Mouse (Mus musculus): ENCODE results near the gene Dnah6. TPM values are rescaled to one million over a fixed set of nuclear protein-coding genes. Genes with fewer than 3 reads are reported as not detected.
A peak's percentile ranks its signal among the peaks of the same experiment; 100 is the strongest.

Dnah6 gene
- polyA plus RNA-seq, 1 experiment from 2014 or later: 0.26 TPM

DNA sequence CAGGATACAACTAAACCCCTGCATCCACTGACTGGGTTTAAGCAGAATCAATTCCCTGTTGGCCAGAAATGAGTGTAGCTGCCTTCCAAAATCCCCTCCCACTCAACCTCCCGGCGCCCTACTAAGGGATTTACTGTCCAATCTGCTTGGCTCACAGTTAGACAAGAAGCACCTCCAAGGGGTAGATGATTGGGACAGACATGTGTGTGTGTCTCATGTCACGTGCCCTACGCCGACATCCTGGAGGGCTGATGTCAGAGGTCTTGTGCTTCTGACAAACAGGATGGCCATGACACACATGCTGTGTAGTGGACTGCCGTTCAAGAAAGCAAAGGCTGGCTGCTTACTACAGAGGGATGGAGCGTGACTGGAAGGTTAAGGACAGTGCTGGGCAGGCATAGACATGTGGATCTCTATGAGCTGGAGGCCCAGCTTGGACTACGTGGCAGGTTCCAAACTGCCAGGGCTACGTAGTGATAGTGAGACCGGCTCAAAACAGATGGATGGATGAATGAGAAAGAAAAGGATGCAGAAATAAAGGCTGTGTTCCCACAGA lies 202.6 kb downstream of the Dnah6 start:
- Histone ChIP-seq H3K27ac (no peak overlapping the region), H3K36me3 (no peaks in the 10 kb centered on the region), H3K9ac (no peak overlapping the region), H3K4me2 (no peak overlapping the region), H3K4me1 (peaks cover 3% of the 10 kb centered on the region; the same call in 1 of the 2 replicates), H3K27me3 (no peaks in the 10 kb centered on the region), H3K9me3 (no peaks in the 10 kb centered on the region), H3K4me3 (no peak overlapping the region)
- WGBS: 75% methylated on average over 10 of the region's 10 CpGs
- no peak for ATAC-seq (ENCODE audit: borderline replicate concordance, extremely low read depth, low FRiP score, low TSS enrichment)

GRCm38 (mm10) chr6:73014317-73015160 lies 206.9 kb downstream of the Dnah6 start:
- Histone ChIP-seq H3K4me1 (peaks cover 15% of the 10 kb centered on the region), H3K4me2 (no peak overlapping the region), H3K9me3 (no peaks in the 10 kb centered on the region), H3K27me3 (no peaks in the 10 kb centered on the region), H3K27ac (peak overlapping the region; percentile 49), H3K9ac (no peak overlapping the region), H3K4me3 (no peak overlapping the region), H3K36me3 (no peaks in the 10 kb centered on the region)
- WGBS: 39% methylated on average over 13 of the region's 13 CpGs
- peak; percentile 93 for ATAC-seq (ENCODE audit: borderline replicate concordance, extremely low read depth, low FRiP score, low TSS enrichment)

GRCm38 (mm10) chr6:73012931-73013330 lies 208.5 kb downstream of the Dnah6 start:
- no peaks in the 10 kb centered on the region for H3K9me3 ChIP-seq
- no peaks in the 10 kb centered on the region for H3K27me3 ChIP-seq
- H3K27ac ChIP-seq: peak overlapping the region; percentile 49
- WGBS: 59% methylated on average over 8 of the region's 8 CpGs
- H3K36me3 ChIP-seq: no peaks in the 10 kb centered on the region
- peaks cover 15% of the 10 kb centered on the region for H3K4me1 ChIP-seq
- H3K4me3 ChIP-seq: no peak overlapping the region
- no peak overlapping the region for H3K4me2 ChIP-seq
- no peak overlapping the region for H3K9ac ChIP-seq
- ATAC-seq (ENCODE audit: borderline replicate concordance, extremely low read depth, low FRiP score, low TSS enrichment): no peak

DNA sequence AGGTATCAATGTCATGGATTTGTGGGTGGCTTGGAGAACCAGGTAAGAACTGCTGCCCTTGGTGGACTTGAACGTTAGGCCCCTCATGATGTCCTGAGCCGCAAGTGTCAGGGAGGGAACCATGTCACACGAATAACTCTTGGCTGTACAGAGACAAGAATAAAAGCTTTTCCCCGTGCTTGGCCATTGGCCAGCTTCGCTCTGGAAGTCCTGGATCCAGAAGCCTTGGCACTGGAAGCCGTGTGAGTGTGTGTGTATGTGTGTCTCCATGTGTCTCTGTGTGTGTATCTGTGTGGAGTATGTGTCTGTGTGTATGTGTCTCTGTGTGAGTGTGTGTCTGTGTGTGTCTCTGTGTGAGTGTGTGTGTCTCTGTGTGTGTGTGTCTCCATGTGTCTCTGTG lies 209.6 kb downstream of the Dnah6 start:
- Histone ChIP-seq H3K36me3 (no peaks in the 10 kb centered on the region), H3K27me3 (no peaks in the 10 kb centered on the region), H3K4me3 (no peak overlapping the region), H3K4me1 (peaks cover 15% of the 10 kb centered on the region), H3K9ac (no peak overlapping the region), H3K27ac (peak overlapping the region; percentile 49), H3K9me3 (no peaks in the 10 kb centered on the region), H3K4me2 (no peak overlapping the region)
- peak; percentile 13; the same call in 1 of the 2 replicates for ATAC-seq (ENCODE audit: borderline replicate concordance, extremely low read depth, low FRiP score, low TSS enrichment)
- WGBS: 30% methylated on average over 6 of the region's 6 CpGs

DNA sequence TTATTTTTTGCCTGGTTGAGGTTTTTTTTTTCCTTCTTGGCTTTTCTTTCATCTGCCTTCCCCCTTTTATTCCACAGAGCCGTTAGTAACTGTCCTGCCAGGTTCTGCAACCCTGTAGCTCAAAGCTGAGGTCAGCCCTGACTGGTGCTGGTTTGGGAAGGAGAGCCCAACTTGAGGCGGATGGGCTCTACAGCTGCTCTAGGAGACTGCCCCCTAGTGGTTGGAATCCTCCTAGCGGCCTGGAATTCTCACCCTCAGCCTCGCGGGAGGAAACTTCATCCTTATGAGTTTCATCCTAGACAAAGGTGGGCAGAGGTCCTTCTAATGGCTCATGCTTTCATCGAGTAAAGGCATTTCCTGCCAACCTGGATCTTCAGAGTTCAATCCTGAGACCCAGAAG lies 211.4 kb downstream of the Dnah6 start:
- H3K27ac ChIP-seq: no peak overlapping the region
- 42% methylated on average over 6 of the region's 6 CpGs for WGBS
- no peak overlapping the region for H3K9ac ChIP-seq
- no peak for ATAC-seq (ENCODE audit: borderline replicate concordance, extremely low read depth, low FRiP score, low TSS enrichment)
- no peaks in the 10 kb centered on the region for H3K36me3 ChIP-seq
- H3K27me3 ChIP-seq: no peaks in the 10 kb centered on the region
- H3K4me1 ChIP-seq: peaks cover 12% of the 10 kb centered on the region
- H3K4me2 ChIP-seq: no peak overlapping the region
- no peak overlapping the region for H3K4me3 ChIP-seq
- no peaks in the 10 kb centered on the region for H3K9me3 ChIP-seq

DNA sequence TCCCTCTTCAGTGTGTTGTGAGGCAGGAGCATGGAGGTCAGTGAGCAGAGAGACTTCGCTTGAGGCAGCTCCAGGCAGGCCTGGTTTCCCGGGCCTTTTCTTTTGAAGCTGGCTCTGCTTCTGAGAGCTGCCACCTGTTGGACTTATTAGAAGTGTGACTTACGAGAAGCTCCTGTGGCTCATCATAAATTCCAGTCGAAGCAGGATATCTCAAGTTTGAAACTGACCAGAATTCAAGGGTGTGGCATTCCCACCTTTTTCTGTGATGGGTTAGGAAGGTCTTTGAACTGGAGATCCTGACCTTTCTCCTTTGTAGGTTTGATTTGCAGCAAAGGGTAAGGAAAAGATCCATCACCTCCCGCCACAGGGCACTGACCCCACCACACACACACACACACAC lies 217.8 kb downstream of the Dnah6 start:
- WGBS: 49% methylated on average over 5 of the region's 5 CpGs
- no peaks in the 10 kb centered on the region for H3K4me1 ChIP-seq
- no peak overlapping the region for H3K9ac ChIP-seq
- H3K27me3 ChIP-seq: no peaks in the 10 kb centered on the region
- H3K36me3 ChIP-seq: no peaks in the 10 kb centered on the region
- H3K9me3 ChIP-seq: no peaks in the 10 kb centered on the region
- no peak overlapping the region for H3K4me2 ChIP-seq
- no peak overlapping the region for H3K4me3 ChIP-seq
- ATAC-seq (ENCODE audit: borderline replicate concordance, extremely low read depth, low FRiP score, low TSS enrichment): no peak
- no peak overlapping the region for H3K27ac ChIP-seq

- no peaks in the 10 kb centered on the region for H3K4me1 ChIP-seq
- no peak overlapping the region for H3K9ac ChIP-seq
- 0 out of 2 replicates have a peak, but pooled peaks have one; percentile 25 for ATAC-seq (ENCODE audit: borderline replicate concordance, extremely low read depth, low FRiP score, low TSS enrichment)
- H3K27me3 ChIP-seq: no peaks in the 10 kb centered on the region
- 48% methylated on average over 1 of the region's 1 CpGs for whole genome bisulfite sequencing
- H3K27ac ChIP-seq: no peak overlapping the region
- H3K36me3 ChIP-seq: no peaks in the 10 kb centered on the region
- no peak overlapping the region for H3K4me2 ChIP-seq
- no peaks in the 10 kb centered on the region for H3K9me3 ChIP-seq
- no peak overlapping the region for H3K4me3 ChIP-seq
Measured at GRCm38 (mm10) chr6:73002391-73002790, 219.1 kb downstream of the Dnah6 start.

- H3K9ac ChIP-seq: no peak overlapping the region
- ATAC-seq (ENCODE audit: borderline replicate concordance, extremely low read depth, low FRiP score, low TSS enrichment): no peak
- no peaks in the 10 kb centered on the region for H3K36me3 ChIP-seq
- H3K9me3 ChIP-seq: no peaks in the 10 kb centered on the region
- H3K4me2 ChIP-seq: no peak overlapping the region
- no peak overlapping the region for H3K4me3 ChIP-seq
- H3K27ac ChIP-seq: no peak overlapping the region
- no peaks in the 10 kb centered on the region for H3K4me1 ChIP-seq
- H3K27me3 ChIP-seq: no peaks in the 10 kb centered on the region
- WGBS: 86% methylated on average over 1 of the region's 1 CpGs
Measured at GRCm38 (mm10) chr6:72998809-72999208, 222.6 kb downstream of the Dnah6 start.

DNA sequence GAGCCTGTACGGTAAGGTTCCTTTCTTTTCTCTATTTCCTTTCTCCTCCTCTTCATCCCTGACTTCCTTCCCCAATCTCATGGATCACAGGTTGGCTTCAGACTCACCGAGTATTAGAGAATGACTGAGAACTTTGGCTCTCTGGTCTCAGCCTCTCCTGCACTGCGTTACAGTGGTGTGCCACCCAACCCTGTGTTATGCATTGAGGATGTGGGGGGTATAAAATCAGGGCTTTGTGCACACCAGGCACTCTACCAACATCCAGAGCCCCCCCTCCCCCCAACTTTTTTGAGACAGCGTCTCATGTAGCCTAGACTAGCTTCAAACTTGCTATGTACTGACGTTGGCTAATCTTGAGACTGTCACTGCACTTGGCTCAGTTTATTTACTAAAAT lies 227.8 kb downstream of the Dnah6 start:
- 0 out of 2 replicates have a peak overlapping the region, but pooled peaks have one; percentile 13 for H3K27ac ChIP-seq
- no peak overlapping the region for H3K4me3 ChIP-seq
- no peak overlapping the region for H3K9ac ChIP-seq
- no peaks in the 10 kb centered on the region for H3K36me3 ChIP-seq
- H3K4me1 ChIP-seq: peaks cover 6% of the 10 kb centered on the region
- peak; percentile 37; the same call in 1 of the 2 replicates for ATAC-seq (ENCODE audit: borderline replicate concordance, extremely low read depth, low FRiP score, low TSS enrichment)
- H3K4me2 ChIP-seq: no peak overlapping the region
- no peaks in the 10 kb centered on the region for H3K27me3 ChIP-seq
- no peaks in the 10 kb centered on the region for H3K9me3 ChIP-seq
- 48% methylated on average over 5 of the region's 5 CpGs for WGBS

DNA sequence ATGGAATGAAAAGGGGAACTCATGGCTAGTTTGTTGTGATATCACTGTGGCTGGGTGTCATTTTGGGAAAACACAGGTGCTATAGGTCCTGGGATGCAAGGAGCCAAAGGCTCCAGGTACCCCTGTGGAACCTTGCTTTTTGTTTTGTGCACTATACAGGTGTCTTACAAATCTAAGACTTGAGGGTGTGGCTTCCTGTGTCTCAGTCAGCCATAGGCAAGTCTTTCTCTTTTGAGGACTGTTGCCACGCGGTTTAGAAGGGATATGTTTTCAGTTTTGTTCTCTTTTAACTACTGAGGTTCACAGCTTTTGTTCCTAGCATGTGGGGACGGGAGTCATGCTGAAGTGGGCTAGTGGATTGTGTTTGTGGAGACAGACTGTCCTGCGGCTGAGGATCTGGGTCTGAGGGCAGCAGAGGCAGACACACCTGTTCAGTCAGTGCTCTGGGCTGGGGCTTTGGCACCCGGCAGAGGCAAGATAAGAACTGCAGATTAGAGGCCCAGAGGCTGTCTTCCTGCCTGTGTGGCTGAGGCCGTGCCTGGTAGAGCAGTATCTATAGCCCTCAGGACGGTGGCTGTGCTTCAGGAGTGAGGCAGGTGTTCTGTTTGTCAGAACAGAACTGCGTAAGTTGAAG lies 228.3 kb downstream of the Dnah6 start:
- Histone ChIP-seq H3K9me3 (no peaks in the 10 kb centered on the region), H3K4me3 (no peak overlapping the region), H3K27me3 (no peaks in the 10 kb centered on the region), H3K9ac (no peak overlapping the region), H3K4me1 (peaks cover 6% of the 10 kb centered on the region), H3K36me3 (no peaks in the 10 kb centered on the region), H3K27ac (no peak overlapping the region), H3K4me2 (no peak overlapping the region)
- 48% methylated on average over 8 of the region's 8 CpGs for WGBS
- ATAC-seq (ENCODE audit: borderline replicate concordance, extremely low read depth, low FRiP score, low TSS enrichment): no peak

- peaks cover 6% of the 10 kb centered on the region for H3K4me1 ChIP-seq
- H3K9ac ChIP-seq: no peak overlapping the region
- H3K4me2 ChIP-seq: no peak overlapping the region
- no peaks in the 10 kb centered on the region for H3K27me3 ChIP-seq
- ATAC-seq (ENCODE audit: borderline replicate concordance, extremely low read depth, low FRiP score, low TSS enrichment): no peak
- no peak overlapping the region for H3K4me3 ChIP-seq
- no peak overlapping the region for H3K27ac ChIP-seq
- WGBS: 86% methylated on average over 5 of the region's 5 CpGs
- H3K36me3 ChIP-seq: no peaks in the 10 kb centered on the region
- H3K9me3 ChIP-seq: no peaks in the 10 kb centered on the region
Measured at GRCm38 (mm10) chr6:72990206-72990605, 231.2 kb downstream of the Dnah6 start.

Data from lung, embryonic 15.5 days (tissue).